In the genomic region with DNA sequence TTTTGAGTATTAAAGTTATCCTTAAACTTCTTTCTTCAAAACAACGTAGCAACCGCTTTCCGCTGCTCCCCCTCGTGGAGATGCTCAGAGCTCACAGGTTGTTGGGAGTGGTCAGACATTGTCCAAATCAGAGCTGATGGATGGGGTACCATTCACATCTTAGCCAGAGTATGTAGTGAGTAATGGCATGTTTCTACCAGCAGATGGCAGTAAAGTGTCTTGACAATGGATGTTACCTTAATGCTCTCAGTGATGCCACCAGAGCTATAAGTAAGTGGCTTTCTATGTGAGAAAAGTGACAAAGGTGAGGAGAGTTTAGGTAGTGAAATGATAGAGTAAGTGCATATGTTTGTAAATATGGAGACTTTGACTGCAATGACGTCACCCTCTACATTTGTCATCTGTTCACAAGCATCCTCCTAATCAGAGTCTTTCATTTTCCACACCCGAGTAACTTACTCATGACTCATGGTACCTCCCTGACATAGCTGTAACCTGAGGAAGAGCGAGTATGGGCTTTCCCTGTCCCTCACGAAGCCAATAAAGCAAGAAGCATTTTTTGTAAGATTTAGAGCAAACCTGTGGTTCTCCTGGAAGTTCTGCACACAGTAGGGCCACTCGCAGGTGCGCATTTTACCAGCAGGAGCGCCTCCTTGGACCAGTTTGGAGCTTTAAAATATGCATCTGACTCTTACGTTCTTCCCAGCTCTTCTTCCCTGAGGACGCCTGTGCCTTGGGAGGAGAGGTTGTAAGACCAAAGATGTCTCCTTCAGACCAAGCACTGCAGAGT, we compare ENCODE assay signal across 9 mouse cellular contexts.
A peak's percentile ranks its signal among the peaks of the same experiment; 100 is the strongest.
DNase-seq lines count a peak whose midpoint lies in the region; ATAC-seq and TF ChIP-seq lines count a peak whose summit lies in the region.
"Had no signal": no experiment of that assay in that cellular context is flagged by ENCODE, and none has a peak within 500 bp of the region (broad histone marks: within the 10 kb centered on the region; RNA-seq: fewer than 3 reads in every experiment).

No protein-coding gene starts in this region.

- peak; percentile 18 to 32 for DNase-seq in kidney, adult 8-10 months
- no peak for DNase-seq in kidney, adult 18-20 months
- peak; percentile 93 for DNase-seq in ZHBTc4 (ENCODE audit: low read depth, low spot score)
- DNase-seq in forebrain, embryonic 10.5 days (ENCODE audit: extremely low spot score, low spot score) = peak; percentile 25
- peak; percentile 89 for DNase-seq in lung, embryonic 14.5 days
- DNase-seq in retina, embryonic 14.5 days (ENCODE audit: low spot score) = peak; percentile 93
- no peak for DNase-seq in spleen, adult 12 weeks (ENCODE audit: low spot score)

- H3K36me3 ChIP-seq in forebrain, embryonic 10.5 days (replicated peaks) = no peaks in the 10 kb centered on the region
- no peaks in the 10 kb centered on the region for H3K36me3 ChIP-seq in intestine, postnatal 0 days (ENCODE audit: control insufficient read depth, insufficient read depth)
- no peaks in the 10 kb centered on the region for H3K36me3 ChIP-seq in lung, embryonic 14.5 days (ENCODE audit: insufficient read depth)
- H3K36me3 ChIP-seq: liver, embryonic 15.5 days had no signal

- no peak overlapping the region for H3K4me3 ChIP-seq in forebrain, embryonic 10.5 days
- H3K4me3 ChIP-seq in intestine, postnatal 0 days (ENCODE audit: low read depth, low read length) = no peak overlapping the region
- H3K4me3 ChIP-seq in lung, embryonic 14.5 days (ENCODE audit: low read depth, low read length) = no peak overlapping the region
- H3K4me3 ChIP-seq: liver, embryonic 15.5 days had no signal

- peaks cover 11% of the 10 kb centered on the region for H3K4me1 ChIP-seq in forebrain, embryonic 10.5 days
- no peaks in the 10 kb centered on the region for H3K4me1 ChIP-seq in intestine, postnatal 0 days (replicated peaks; ENCODE audit: control insufficient read depth, insufficient read depth, low read length)
- no peaks in the 10 kb centered on the region for H3K4me1 ChIP-seq in lung, embryonic 14.5 days (ENCODE audit: insufficient read depth)
- H3K4me1 ChIP-seq: liver, embryonic 15.5 days had no signal

- H3K4me2 ChIP-seq in intestine, postnatal 0 days (replicated peaks; ENCODE audit: low read depth) = no peak overlapping the region
- H3K4me2 ChIP-seq in lung, embryonic 14.5 days = no peak overlapping the region
- H3K4me2 ChIP-seq: liver, embryonic 15.5 days had no signal

- 59% methylated on average over 13 of the region's 13 CpGs for WGBS in forebrain, embryonic 10.5 days
- 56% methylated on average over 13 of the region's 13 CpGs for WGBS in intestine, postnatal 0 days
- 54% methylated on average over 13 of the region's 13 CpGs for WGBS in lung, embryonic 14.5 days

- ATAC-seq in intestine, postnatal 0 days = 0 out of 2 replicates have a peak, but pooled peaks have one; percentile 57
- ATAC-seq in lung, embryonic 14.5 days (ENCODE audit: insufficient read depth) = peak; percentile 84

- H3K27ac ChIP-seq in forebrain, embryonic 10.5 days = no peak overlapping the region
- no peak overlapping the region for H3K27ac ChIP-seq in intestine, postnatal 0 days (ENCODE audit: low read depth, low read length)
- no peak overlapping the region for H3K27ac ChIP-seq in lung, embryonic 14.5 days (ENCODE audit: low read depth)
- H3K27ac ChIP-seq: liver, embryonic 15.5 days had no signal

- H3K27me3 ChIP-seq in forebrain, embryonic 10.5 days (ENCODE audit: poor library complexity, severe bottlenecking) = no peaks in the 10 kb centered on the region
- H3K27me3 ChIP-seq in intestine, postnatal 0 days (replicated peaks; ENCODE audit: control insufficient read depth, insufficient read depth, low read length) = no peaks in the 10 kb centered on the region
- no peaks in the 10 kb centered on the region for H3K27me3 ChIP-seq in lung, embryonic 14.5 days (ENCODE audit: insufficient read depth, low read length)
- H3K27me3 ChIP-seq: liver, embryonic 15.5 days had no signal

- no peaks in the 10 kb centered on the region for H3K9me3 ChIP-seq in forebrain, embryonic 10.5 days
- H3K9me3 ChIP-seq in intestine, postnatal 0 days (ENCODE audit: control insufficient read depth) = no peaks in the 10 kb centered on the region
- no peaks in the 10 kb centered on the region for H3K9me3 ChIP-seq in lung, embryonic 14.5 days (ENCODE audit: low read depth, low read length)
- H3K9me3 ChIP-seq: liver, embryonic 15.5 days had no signal

- H3K9ac ChIP-seq in intestine, postnatal 0 days (ENCODE audit: low read depth, low read length) = no peak overlapping the region
- H3K9ac ChIP-seq in lung, embryonic 14.5 days = no peak overlapping the region
- H3K9ac ChIP-seq: liver, embryonic 15.5 days had no signal

- TF ChIP-seq CTCF in intestine, postnatal 0 days (IDR thresholded peaks at IDR 0.05; ENCODE audit: low read depth) = peak; percentile 91
- peak; percentile 86 for TF ChIP-seq CTCF in lung, embryonic 14.5 days (IDR thresholded peaks at IDR 0.05; ENCODE audit: low read depth)

Comparison
In these comparisons a context has a peak if more than half of its experiments do, and no peak if none do; other contexts are left out.
1. DNase-seq: peak in kidney, adult 8-10 months (2 of 2), ZHBTc4 (single experiment), forebrain, embryonic 10.5 days (single experiment), lung, embryonic 14.5 days (single experiment) and retina, embryonic 14.5 days (single experiment); none in kidney, adult 18-20 months (single experiment) and spleen, adult 12 weeks (single experiment).